Mouse (Mus musculus) cerebellum, postnatal 25 days (tissue): Measurements from ENCODE around the gene Zfp946.

Experiments
- DNase-seq, 2 experiments: peaks; one replicate each; pipeline ENCODE4 v3.0.0; 2021; ENCODE audit warnings: mixed read lengths in 2 of 2

Zfp946 gene

DNA sequence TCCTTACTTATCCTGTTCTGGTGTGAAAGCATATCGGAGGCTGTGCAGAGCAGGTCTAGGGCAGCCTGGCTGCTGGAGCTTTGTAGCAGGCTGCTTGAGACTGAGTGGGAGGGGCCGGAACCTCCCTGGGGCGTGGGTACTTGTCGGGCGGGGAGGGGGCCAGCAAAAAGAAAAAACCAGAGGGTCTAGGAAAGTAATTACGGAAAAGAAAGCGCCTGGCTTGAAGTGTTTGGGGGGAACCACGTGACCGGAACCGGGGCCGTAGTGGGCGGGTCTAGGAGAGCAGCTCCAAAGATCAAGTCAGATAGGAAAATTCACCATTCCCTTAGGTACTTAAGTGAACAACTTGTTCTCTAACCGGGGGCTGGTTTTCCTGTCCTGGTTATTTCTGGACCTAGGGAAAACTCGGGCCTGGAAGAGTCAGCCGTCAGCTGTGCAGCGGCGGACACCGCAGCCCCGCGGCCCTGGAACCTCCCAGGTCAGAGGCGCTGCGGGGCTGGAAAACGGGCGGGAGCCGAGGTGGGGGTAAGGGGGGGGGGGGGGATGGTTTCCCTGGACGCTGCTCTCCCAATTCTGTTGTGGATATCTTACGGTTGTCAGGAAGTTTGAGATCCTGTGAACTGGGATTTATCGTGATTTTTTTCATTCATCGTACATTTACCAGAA is at the start of gene Zfp946:
Zfp946 (plus strand) TSS at position 271 of the 666 bp plus-strand sequence.
- peak; percentile 80 to 84 for DNase-seq

DNA sequence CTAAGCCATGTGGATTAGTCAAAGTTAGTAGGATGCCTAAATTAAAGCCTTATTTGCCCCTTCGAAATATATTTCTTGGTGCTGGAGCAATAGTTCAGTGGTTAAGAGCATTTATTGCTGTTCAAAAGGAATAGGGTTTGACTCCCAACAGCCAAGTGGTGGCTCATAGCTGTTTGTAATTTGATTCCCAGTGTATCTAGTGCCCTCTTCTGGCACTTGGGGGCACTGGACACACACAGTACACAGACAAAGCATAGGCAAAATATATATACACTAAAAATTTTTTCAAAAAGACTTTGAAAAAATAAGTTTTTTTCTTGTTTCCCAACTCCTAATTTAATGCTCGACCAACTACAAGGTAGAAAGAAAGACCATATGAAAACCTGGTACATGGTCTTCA is 13.3 kb upstream of the Zfp946 start:
- DNase-seq, result peak in 1 of 2 experiments; percentile 45

GRCm38 (mm10) chr17:22417510-22417909 is 6.5 kb upstream of the Zfp946 start:
- peak; percentile 76 to 84 for DNase-seq

DNA sequence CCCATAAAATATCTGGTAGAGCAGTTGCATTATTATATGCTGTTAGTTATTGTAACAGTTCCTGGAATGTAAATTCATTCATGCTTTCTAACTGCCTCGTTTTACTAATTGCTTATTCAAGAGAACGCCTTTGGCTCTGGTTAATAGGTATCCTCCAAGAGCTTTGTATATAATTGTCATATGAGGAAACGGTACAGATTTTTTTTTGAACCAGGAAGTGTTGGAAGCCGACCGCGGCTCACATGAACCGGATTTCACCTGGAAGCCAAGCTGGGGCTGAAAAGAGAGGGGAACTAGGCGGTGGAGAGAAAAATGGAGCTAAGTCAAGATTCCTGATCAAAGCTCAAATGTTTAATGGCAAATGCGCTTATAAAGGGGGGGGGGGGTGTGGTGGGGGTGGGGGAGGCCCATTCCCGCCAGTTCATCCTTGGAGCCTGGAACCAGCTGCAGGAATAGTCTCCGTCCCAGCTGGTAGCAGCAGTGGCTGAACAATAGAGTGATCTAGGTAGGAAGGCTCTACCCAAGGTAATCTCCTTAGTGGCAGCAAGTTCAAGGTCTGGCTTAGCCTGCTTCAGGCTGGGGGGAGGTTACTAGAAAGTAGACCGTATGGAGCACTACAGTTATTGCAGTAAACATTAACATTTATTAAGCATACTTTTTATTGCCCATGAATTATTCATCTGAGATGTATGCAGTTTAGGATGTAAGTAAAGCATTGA is 773 bp downstream of the Zfp946 start:
- peak; percentile 14 to 23 for DNase-seq

- no peak for DNase-seq
Observed at GRCm38 (mm10) chr17:22447684-22448083, 23.7 kb downstream of the Zfp946 start.

DNA sequence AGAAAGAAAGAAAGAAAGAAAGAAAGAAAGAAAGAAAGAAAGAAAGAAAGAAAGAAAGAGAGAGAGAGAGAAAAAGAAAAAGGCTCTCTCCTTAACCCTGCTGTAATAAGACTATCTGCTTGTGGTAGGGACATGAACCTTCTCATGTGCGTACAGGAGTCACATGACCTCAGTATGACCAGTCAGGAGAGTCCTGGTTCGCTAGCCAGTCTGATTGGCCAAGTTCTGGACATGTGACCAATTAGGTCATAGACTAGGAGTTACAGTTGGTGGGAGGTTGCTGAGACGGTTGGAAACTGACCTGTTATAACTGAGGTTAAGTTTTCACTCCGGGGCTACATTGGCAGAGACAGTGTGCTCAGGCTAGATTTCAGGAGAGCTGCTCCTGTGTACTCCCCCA is 73.1 kb downstream of the Zfp946 start:
- DNase-seq, result no peak
